Mouse (Mus musculus) thymus, postnatal 10 days (tissue): Measurements from ENCODE around the gene Dnase2a.
"Not testable (repeated sequence)": the region's sequence is repeated elsewhere in the genome, so short reads cannot be mapped to it uniquely, and the experiment has no call there.

Source experiments
- DNase-seq, 2 experiments: peaks; one replicate each; pipeline ENCODE4 v3.0.0; 2021; ENCODE audit warnings: low spot score in 2 of 2

Dnase2a gene

DNA sequence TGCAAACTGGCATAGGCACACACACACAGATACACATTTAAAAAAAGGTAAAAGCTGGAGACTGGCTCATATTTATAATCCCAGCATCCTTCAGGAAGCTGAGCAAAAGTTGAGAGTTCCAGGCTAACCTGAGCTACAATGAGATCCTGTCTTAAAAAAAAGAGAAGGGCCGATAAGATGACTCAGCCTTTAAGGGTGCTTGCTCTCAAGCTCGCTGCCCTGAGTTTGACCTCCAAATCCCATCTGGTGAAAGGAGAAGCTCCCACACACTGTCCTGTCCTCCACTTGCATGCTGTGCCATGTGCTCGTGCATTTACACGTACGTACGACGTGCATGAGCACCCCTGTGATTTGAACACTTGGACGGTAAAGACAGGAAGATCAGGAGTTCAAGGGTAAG lies 867 bp upstream of the Dnase2a start:
- DNase-seq, result no peak

DNA sequence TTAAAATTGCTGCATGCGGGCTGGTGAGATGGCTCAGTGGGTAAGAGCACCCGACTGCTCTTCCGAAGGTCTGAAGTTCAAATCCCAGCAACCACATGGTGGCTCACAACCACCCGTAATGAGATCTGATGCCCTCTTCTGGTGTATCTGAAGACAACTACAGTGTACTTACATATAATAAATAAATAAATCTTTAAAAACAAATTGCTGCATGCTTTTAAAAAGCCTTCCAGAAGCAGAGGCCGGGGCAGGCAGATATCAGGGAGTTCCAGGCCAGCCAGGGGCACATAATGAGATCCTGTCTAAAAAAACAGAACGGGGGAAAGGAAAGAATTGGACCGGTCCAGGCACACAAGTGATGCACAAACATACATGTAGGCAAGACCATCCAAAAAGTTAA lies 381 bp upstream of the Dnase2a start:
- not testable (repeated sequence) for DNase-seq

DNA sequence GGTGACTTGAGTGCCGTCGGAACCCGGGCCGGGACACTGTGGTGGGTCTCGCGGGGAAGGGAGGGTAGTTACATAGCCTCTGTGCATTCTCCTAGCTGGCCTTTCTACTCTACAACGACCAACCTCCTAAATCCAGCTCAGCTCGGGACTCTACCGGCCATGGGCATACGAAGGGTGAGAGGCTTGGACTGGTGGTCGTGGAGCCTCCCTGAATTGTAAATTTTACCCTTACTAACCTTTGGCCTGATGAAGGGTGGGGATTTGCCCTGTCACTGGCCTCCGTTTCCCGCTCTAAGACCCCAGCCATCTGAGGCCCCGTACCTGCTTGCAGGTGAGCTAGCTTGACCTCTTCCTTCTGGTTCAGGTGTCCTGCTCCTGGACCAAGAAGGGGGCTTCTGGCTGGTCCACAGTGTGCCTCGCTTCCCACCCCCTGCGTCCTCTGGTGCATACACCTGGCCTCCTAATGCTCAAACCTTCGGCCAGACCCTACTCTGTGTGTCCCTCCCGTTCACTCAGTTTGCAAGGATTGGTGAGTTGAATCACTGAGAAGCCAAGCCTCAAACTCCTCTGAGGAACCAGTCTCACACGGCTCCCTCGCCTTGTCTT lies 905 bp downstream of the Dnase2a start:
- no peak for DNase-seq

DNA sequence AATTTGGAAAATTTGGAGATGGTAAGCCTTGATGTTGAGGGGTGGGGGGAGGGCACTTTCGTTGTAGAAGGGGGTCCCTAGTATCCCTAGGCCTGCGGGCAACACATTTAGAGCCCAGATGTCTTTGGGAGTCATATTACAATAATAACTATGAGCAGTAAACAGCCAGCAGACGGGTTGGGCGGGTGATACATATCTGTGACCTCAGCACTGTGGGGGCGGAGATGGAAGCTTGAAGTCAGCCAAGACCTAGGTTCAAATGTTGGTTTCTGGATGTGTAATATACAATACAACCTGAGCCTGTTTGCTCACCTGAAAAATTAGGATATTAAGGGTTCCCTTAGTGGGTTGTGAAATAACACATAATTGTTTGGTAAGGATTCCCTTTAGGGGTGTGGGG lies 1.6 kb downstream of the Dnase2a start:
- no peak for DNase-seq

DNA sequence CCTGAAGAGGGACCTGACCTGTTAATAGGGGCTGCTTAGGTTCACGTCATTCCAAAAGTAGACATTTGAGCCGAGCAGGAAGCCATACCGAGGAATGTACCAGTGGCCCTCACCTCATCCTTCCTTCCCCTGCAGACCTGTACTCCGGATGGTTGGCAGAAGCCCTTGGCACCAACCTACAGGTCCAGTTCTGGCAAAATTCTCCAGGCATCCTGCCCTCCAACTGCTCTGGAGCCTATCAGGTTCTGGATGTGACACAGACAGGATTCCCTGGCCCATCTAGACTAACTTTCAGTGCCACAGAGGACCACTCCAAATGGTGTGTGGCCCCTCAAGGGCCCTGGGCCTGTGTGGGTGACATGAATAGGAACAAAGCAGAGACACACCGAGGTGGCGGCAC lies 2.2 kb downstream of the Dnase2a start:
- no peak for DNase-seq

DNA sequence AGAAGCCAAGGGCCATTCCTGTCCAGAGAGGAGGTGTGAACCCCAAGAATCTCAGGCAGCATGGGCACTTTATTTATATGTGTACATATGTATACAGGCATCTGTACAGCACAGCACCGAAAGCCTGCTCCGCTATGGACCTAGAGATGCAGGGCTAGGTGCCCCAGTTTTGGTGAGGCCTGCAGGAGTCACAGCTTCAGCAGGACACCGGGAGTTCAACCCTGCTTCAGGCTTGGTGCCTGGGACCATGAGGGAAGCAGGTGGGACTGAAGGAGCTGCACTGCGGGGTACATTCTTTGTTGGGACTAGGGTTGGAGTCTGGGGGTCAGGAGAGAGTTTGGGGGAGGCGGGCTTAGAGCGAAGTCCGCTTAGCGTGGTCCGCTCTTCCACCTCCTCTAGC lies 3.5 kb downstream of the Dnase2a start:
- DNase-seq, result no peak

DNA sequence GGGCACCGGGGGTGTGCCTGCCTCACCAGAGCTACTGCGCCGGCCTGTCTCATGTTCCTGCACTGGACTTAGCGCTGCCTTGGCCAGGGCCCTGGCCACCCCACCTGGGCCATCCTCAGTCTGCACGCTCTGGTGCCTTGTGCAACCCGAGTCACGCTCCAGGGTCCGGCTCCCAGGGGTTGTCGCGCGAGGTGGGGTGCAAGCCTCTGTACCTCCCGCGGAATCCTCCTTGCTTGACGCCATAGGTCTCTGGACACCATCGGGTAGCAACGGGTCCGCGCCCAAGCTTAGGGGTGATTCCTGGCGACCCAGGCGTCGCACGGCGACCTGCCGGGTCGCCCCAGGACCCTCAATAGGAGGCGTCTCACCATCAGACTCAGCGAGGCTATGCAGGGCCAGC lies 4.0 kb downstream of the Dnase2a start:
- no peak for DNase-seq

DNA sequence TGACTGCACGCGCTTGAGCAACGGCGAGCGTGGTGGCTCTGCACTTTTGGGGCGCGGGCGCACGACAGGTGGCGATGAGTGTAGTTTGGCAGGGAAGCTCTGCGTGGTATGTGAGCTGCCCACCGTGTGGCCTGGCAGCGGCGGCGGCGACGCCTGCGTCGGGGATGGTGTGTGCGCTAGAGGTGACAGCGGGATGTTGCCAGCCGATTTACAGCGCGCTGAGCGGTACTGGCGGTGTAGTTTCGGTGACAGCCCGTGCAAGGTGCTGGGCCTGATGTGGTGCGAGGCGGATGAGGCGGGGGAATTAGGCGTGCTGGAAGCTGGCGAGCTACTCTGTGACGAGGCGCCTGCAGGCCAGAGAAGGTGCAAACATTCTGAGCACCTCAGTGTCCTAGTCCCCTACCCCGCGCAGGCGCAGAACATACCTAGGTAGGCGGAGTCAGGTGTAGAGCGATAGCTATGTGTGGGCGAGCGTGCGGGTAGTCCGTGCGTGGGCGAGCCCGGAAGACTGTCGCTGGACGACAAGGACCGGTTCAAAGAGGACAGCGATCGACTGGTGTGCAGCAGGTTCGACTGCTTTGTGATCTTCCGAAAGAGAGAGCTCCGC lies 4.6 kb downstream of the Dnase2a start:
- DNase-seq, result peak; percentile 69 to 70

DNA sequence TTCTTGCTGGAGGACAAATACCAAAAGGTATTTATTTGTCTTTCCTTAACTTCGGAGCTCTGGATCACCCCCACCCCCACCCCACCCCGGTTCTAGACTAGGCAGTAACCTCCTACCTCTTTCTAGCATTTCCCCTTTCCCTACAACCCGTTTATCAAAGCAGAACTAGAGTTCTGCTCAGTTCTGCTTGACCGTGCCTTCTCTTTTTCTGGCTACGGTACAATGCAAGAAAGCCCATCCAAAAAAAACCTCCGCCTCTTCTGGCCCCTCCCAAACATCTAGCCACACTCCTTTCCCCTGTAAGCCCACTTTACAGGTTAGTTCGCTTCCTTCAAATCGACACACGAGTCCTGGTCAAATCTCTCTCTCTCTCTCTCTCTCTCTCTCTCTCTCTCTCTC lies 5.1 kb downstream of the Dnase2a start:
- DNase-seq, result no peak

DNA sequence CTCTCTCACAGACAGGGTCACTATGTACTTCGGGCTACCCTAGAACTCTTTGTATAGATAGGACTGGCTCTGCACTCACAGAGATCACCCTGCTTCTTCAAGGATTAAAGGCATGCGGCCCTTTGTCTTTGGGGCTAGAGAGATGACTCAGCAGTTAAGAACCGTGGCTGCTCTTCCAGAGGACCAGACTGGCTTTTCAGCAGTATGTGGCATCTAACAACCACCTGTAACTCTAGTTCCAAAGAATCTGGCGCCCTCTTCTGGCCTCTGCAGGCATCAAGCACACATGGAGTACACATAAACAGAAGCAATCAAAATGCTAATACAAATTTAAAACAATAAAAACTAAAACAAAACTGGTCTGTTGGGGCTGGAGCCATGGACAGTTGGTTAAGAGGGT lies 5.6 kb downstream of the Dnase2a start:
- DNase-seq, result peak in 1 of 2 experiments; percentile 37

DNA sequence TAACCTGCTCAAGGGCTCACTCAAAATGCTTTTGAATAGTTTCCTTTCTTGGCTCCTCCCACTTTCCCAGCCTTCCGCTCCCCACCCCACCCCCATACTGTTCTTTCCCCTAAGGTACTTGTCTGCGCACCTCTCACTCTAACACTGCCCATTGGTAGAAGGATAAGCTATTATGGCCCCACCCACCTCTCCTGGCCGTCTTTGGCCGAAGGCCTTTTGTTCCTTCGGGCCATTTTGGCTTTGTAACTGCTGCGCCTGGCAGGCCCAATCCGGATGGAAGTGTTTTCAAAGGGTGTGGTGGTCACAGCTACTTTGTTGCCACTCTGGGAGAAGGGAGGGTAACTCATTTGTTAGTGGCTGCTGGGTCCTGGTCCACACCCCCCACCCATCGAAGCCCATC lies 6.9 kb downstream of the Dnase2a start:
- DNase-seq, result no peak

DNA sequence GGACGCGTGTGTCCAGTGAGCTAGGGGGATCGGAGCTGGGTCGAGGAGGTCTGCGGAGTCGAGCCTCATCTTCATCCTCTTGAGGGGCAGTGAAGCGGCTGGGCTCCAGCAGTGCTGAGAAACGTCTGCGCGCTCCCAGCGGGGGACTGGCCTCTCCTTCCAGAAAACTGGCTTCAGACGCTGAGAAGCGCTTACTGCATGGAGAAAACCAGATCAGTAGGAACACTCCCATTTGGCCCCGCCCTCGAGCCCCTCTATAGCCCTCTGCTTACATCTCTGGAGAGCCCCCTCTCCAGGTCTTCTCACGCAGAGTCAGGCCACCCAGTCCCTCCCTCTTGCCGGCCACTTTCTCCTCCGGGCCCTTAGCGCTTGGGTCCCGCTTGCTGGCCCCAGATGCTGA lies 9.4 kb downstream of the Dnase2a start:
- DNase-seq, result no peak

DNA sequence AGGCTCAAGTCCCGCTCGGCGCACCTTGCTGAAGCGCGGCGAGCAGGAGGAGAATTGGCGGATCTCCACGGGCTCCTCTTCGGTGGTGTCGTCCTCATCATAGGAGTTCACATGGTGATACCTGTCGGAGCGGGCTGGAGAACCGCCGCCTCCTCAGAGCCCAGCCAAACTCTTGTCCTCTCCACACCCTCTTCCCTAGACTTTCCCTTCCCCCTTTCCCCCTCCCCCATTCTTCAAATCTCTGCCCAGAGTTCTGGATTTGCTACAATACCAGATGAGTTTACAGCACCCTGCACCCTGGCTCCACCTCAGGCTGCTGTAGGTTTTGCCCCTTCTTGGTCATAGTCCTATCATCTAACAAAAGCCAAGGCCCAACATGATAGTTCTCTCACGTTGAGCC lies 10.3 kb downstream of the Dnase2a start:
- DNase-seq, result no peak

DNA sequence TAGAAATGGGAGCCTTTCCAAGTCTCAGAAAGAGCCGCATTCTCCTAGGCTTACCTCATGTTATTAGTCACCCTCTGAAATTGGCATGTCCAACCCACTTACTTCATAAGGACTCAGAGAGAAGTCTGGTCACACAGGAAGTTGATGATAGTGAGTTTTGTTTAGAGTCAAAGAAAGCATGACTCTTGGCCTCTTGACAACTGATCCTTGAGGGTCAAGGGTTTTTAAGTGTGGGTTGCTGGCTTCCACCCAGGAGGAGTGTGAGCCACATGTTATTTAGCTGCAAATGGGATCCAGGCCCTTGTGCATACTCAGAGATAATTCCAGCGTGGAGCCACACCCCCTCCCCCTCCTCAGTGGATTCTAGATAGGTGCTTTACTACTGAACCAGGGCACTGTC lies 13.2 kb downstream of the Dnase2a start:
- DNase-seq, result no peak

DNA sequence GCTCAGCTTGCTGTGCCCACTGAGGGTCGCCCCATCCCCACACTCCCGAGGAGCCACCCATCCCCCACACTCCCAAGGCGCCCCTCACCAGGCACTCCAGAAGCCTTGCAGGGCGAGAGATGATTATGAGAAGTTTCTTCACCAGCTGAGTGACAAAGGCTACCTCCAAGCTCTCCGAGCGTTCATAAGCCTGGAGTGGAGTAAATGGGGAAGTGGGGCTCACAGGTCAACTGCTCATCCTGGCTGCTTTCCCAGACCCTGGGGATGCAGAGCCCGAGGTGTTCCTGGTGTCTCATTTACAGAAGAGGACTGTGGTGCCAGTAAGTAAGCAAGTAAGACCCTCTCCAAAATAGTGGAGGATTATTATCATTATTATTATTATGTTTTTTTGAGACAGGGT lies 17.2 kb downstream of the Dnase2a start:
- DNase-seq, result no peak

DNA sequence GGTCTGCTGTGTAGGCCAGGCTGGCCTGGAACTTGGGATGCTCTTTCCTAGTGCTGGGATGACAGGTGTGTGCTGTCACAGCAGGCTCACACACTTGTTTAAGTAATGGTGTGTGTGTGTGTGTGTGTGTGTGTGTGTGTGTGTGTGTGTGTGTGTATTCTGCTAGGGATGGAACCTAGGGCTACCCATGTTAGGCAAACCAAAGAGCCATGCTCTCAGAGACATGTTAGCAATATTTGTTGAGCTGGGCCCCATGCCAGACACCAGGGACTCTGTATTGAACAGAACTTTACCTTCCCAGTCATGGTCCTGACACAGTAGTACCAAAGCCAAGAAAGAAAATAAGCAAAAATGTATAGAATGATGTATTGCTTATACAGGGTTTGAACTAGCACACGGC lies 19.2 kb downstream of the Dnase2a start:
- DNase-seq, result no peak

DNA sequence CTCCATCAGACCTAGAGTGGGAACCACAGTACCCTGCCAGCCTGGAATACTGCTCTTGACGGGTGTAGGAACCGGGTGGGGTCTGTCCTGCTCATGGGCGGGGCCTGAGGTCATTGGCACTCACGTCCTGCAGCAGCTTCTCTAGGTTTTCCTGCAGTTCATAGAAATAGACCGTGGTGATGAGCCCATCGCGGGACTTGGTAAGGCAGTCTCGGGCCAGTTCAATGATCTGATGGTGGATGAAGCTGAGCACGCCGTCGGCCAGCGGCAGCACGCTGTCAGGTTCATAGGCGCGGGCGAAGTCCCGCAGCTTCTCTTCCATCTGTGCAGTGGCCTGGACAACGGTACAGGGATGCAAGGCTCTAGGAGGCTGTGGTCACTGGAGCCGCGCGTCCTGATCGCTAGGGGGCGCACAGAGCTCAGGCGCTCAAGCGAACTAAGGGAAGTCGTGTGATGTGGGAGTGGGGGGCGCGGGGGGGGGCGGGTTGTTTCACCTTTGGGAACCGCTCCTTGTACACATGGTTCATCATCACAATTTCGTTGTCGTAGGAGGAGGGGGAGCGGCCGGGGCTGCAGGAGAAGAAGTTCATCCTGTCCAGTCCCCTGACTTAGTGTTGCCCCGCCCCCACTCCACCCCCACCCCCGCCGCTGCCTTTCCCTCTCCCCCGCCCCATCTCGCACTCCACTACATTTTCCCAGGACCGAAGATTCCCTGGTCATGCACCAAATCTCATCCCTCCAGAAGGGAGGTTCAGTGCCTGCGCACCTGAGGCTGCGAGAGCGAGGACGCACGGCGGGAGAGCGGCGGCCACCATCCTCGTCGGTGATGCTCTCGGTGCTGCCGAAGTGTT lies 20.3 kb downstream of the Dnase2a start:
- peak; percentile 33 to 59 for DNase-seq

DNA sequence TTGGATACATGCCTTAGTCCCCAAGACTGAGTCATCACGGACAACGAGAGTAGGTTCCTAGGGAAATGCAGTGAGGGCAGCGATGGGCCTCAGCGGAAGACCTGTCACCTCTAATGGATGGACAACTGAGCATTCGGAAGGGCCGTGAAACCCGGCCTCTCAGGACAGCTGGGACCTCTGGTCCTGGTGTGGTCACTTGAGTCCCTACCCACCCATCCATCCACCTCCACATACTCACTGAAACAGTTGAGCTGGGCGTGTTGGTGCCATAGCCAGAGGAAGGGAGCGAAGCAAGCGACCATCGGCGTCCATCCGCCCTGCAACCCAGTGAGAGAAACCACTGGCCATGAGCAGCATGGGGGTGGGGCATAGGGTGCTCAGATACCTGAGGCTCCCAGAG lies 22.2 kb downstream of the Dnase2a start:
- no peak for DNase-seq

DNA sequence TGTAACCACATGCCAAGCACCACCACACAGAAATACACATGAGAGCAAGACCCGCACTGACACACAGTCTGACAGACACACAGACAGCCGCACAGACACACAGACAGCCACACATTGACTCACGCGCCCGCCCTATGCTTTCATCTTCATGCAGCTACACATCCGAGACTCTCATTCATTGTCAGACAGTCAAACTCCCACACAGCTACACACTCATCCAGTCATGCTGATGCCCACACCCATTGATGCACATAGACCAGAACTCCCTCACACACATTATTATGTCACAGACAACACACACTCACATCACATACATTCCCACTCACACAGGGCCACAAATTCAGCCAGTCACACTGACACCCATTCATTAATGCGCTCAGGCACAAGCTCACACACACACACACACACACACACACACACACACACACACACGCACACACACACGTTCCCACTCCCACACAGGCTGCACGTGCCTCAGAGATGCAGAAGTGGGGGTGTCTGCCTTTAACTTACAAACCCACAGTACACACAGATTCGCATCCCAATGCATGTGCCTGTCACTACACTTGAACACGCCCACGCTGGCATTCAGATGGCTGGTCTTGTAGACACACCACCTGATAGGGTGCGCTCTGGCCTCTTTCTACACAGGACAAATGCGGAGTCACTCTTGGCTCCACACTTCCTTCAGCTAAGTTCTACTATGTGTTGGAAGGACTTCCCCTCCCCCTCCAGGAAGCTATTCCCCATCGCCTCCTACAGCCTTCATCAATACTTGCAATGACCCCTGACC lies 25.6 kb downstream of the Dnase2a start:
- DNase-seq, result no peak

DNA sequence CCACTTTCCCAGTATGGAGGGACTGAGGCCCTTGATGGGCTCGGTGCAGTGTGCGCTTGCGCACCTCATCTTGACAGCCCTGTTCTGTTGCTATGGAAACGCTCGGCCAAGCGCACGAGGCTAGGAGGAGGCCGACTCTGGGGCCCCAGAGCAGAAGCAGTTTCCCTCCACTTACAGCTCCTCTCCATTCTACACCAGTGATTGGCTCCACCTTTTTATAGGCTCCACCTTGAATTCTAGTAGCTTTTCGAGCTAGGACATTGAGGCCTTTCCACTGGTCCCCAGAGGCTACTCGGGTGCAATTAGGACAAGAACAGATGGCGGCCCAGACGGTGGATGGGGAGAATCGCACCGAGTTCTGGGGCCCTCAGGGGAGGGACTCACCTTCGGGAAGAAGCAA lies 26.5 kb downstream of the Dnase2a start:
- DNase-seq, result no peak

DNA sequence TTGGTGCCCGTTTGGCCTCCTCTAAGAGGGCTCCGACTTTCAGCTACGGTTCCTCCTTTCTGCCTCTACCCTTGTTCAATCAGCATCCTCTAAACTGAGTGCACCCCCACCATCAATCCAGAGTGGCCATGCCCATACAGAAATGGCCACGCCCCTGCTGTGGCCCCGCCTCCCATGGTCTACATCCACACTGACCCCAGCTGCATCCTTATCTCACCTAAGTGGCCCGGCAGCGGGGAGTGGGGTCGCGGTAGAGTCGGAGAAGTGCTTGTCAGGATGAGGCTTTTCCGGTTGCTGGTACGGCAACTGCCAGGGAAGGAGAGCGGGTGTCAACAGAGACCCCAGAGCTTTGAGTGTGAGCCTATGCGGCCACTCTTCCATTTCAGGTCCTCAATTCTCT lies 27.1 kb downstream of the Dnase2a start:
- DNase-seq, result no peak
